Mouse (Mus musculus) stomach, embryonic 15.5 days (tissue): ENCODE results near the gene Gm6685. TPM values are rescaled to one million over a fixed set of nuclear protein-coding genes. Genes with fewer than 3 reads are reported as not detected.
"Not testable (repeated sequence)": the region's sequence is repeated elsewhere in the genome, so short reads cannot be mapped to it uniquely, and the experiment has no call there.

Experiments
- ATAC-seq: fragments of 200-750 bp; cut with Nextera tagmentation; 2 replicates; pipeline ENCODE4 v1.8.0; 2017; ENCODE audit warnings: low read depth, moderate number of reproducible peaks, moderate TSS enrichment; ENCODE audit not compliant: insufficient read depth, low FRiP score
- H3K27ac ChIP-seq: fragments of 300-500 bp; sonication (generic); 2 replicates; pipeline ENCODE4 v1.5.1; 2015; ENCODE audit warnings: mild to moderate bottlenecking, inconsistent platforms
- H3K27me3 ChIP-seq: fragments of 300-500 bp; sonication (generic); replicated peaks from 2 replicates; pipeline ENCODE4 v1.6.1; 2015; ENCODE audit warnings: inconsistent platforms
- H3K36me3 ChIP-seq: fragments of 300-500 bp; sonication (generic); 2 replicates; pipeline ENCODE4 v1.6.1; 2015; ENCODE audit warnings: inconsistent platforms
- H3K4me1 ChIP-seq: fragments of 300-500 bp; sonication (generic); 2 replicates; pipeline ENCODE4 v1.6.1; 2015; ENCODE audit warnings: inconsistent platforms
- H3K4me2 ChIP-seq: fragments of 300-500 bp; sonication (generic); 2 replicates; pipeline ENCODE4 v1.6.1; 2015; ENCODE audit warnings: mild to moderate bottlenecking, inconsistent platforms
- H3K4me3 ChIP-seq: fragments of 300-500 bp; sonication (generic); replicated peaks from 2 replicates; pipeline ENCODE4 v1.5.1; 2015; ENCODE audit warnings: inconsistent platforms
- H3K9ac ChIP-seq: fragments of 300-500 bp; sonication (generic); 2 replicates; pipeline ENCODE4 v1.6.1; 2015; ENCODE audit warnings: inconsistent platforms
- H3K9me3 ChIP-seq: fragments of 300-500 bp; sonication (generic); 2 replicates; pipeline ENCODE4 v1.6.1; 2016; ENCODE audit warnings: inconsistent platforms
- WGBS: fragments of 180-500 bp; shearing (Covaris S2); methylation state at CpG from one replicate; pipeline ENCODE4 v1.1.7; 2015; 5-methylcytosine and 5-hydroxymethylcytosine counted together
- polyA plus RNA-seq: library from polyadenylated mRNA; unstranded; fragments of >200 nt; fragmentation: Nextera tagmentation; extraction: Ambion mirVana; gene quantifications from 2 replicates; pipeline ENCODE4 v1.2.1, GENCODE M21; 2015

Gene Gm6685
- polyA plus RNA-seq: 0.80 TPM in 1 of 2 replicates, not detected in the other

DNA sequence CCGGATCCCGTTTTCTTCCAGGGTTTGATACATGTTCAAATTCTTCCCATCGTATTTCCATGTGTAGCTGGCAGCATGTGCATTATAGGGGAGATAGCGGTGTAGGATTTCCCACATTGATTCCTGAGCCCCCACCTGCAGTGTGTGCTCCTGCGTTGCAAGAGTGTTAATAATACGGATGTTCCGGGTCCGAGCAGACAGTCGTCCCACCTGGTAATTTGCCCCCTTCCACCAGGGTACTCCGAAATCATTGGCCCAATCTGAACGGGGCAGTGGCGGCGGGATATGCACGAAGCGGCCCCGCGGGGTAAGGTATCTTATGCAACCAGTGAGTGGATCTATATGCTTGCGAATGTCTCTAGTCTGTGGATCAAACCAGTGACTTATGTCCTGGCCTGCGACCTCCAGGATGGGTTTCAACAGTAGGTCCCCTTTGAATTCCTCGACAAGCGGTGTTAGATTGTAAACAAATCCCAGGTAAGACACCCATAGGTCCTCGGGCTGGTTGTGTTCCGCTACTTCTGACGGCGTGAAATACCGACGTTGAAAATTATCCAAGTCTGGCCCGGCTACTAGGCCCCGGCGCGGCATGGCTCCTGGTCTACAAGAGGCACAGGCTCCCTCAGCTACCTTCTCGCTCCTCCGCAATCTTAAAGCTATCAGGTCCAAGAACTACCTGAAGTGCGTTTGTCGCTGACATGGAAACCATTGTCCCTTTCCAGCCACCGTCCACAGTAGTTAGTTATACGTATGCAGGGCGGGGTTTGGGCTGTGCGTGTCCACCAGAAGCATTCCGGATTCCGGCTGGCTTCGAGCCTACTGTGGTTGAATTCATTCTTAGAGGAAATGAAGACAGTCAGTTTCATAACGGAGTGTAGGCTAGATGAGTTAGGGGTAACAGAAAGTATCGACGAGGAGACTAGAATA is at the start of gene Gm6685:
Gene Gm6685, minus strand, starts transcription at position 644 of the 927 bp plus-strand sequence.
- H3K27me3 ChIP-seq, H3K9me3 ChIP-seq, H3K9ac ChIP-seq, ATAC-seq, H3K4me2 ChIP-seq, H3K36me3 ChIP-seq, H3K4me3 ChIP-seq, H3K27ac ChIP-seq, H3K4me1 ChIP-seq: not testable (repeated sequence)
- 92% methylated on average over 45 of the region's 45 CpGs for WGBS

DNA sequence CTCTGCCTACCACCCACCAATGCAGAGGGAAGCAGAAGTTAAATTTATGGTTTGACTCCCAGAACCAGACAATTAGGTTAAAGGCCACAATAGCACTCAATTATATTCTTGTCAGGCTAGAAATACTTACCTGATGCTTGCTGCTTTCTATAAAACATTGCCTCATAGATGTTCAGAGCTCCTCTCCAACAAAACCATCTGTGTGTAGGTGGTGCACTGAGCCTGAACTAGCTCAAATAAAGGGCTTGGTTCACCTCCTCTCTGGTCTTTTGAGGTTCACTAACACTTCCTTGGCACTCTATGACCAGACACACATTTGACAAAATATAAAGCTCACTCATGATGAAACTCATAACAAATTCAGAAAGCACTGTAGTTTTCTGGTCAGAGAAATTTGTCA is 36.2 kb upstream of the Gm6685 start:
- H3K36me3 ChIP-seq: no peaks in the 10 kb centered on the region
- no peak overlapping the region for H3K4me3 ChIP-seq
- H3K9me3 ChIP-seq: no peaks in the 10 kb centered on the region
- H3K27ac ChIP-seq: no peak overlapping the region
- H3K27me3 ChIP-seq: no peaks in the 10 kb centered on the region
- no peak overlapping the region for H3K4me2 ChIP-seq
- H3K4me1 ChIP-seq: no peaks in the 10 kb centered on the region
- ATAC-seq: no peak
- H3K9ac ChIP-seq: no peak overlapping the region

DNA sequence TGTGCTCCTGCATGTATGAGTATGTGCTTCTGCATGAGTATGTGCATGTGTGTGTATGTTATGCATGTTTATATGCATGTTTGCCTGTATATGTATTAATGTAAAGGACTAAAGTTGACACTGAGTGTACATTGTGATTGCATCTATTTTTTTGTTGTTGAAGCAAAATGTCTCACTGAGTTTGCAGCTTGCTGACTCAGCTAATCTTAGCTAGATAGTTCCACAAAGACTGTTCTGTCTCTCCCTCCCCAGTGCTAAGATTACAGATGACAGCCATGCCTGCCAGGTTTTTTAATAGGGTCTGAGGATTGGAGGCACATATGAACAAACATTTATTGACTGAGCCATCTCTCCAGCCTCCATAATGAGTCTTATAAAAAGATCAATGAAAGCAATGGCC is 35.0 kb upstream of the Gm6685 start:
- Histone ChIP-seq H3K4me2 (no peak overlapping the region), H3K27me3 (no peaks in the 10 kb centered on the region), H3K4me3 (no peak overlapping the region), H3K36me3 (no peaks in the 10 kb centered on the region), H3K27ac (no peak overlapping the region), H3K9ac (no peak overlapping the region), H3K9me3 (no peaks in the 10 kb centered on the region), H3K4me1 (no peaks in the 10 kb centered on the region)
- no peak for ATAC-seq

DNA sequence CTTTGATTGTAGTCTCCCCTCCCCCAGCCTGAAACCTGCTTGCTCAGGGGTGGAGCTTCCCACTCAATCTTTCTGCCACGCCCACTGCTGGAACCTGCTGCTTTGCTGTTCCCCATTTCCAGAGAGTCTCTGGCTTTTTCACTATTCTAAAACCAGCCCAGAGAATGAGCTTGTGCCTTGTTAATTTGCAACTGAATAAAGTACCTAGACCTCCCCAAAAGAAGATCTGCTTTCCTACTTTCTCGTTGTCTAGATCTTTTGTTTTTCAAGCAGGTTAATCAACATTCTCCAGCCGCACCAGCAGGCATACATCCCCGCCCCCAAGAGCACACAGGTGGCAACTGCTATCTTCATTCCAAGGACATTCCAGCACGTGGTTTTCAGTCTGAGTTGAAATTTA is 31.7 kb upstream of the Gm6685 start:
- H3K9me3 ChIP-seq, H3K27ac ChIP-seq, H3K4me3 ChIP-seq, ATAC-seq, H3K4me2 ChIP-seq, H3K4me1 ChIP-seq, H3K36me3 ChIP-seq, H3K9ac ChIP-seq, H3K27me3 ChIP-seq: not testable (repeated sequence)
- WGBS: 60% methylated on average over 5 of the region's 5 CpGs

DNA sequence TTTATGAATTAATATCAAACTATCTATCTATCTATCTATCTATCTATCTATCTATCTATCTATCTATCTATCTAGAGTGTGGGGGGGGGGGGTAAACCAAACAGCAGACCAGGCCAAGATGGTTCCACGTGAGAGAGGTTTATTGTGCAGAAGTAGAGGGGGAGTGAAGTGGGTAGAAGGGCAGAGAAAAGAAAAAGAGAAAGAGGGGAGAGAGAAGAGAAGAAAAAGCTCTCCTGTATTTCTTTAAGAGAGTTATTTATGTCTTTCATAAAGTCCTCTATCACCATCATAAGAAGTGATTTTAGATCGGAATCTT is 26.2 kb upstream of the Gm6685 start:
- H3K27ac ChIP-seq: no peak overlapping the region
- 0 out of 2 replicates have a peak, but pooled peaks cover 5% of the 10 kb centered on the region for H3K4me1 ChIP-seq
- WGBS: 60% methylated on average over 2 of the region's 2 CpGs
- H3K9me3 ChIP-seq: no peaks in the 10 kb centered on the region
- ATAC-seq: no peak
- no peaks in the 10 kb centered on the region for H3K27me3 ChIP-seq
- H3K9ac ChIP-seq: no peak overlapping the region
- no peaks in the 10 kb centered on the region for H3K36me3 ChIP-seq
- H3K4me3 ChIP-seq: peak overlapping the region; percentile 30
- H3K4me2 ChIP-seq: peak overlapping the region; percentile 57

DNA sequence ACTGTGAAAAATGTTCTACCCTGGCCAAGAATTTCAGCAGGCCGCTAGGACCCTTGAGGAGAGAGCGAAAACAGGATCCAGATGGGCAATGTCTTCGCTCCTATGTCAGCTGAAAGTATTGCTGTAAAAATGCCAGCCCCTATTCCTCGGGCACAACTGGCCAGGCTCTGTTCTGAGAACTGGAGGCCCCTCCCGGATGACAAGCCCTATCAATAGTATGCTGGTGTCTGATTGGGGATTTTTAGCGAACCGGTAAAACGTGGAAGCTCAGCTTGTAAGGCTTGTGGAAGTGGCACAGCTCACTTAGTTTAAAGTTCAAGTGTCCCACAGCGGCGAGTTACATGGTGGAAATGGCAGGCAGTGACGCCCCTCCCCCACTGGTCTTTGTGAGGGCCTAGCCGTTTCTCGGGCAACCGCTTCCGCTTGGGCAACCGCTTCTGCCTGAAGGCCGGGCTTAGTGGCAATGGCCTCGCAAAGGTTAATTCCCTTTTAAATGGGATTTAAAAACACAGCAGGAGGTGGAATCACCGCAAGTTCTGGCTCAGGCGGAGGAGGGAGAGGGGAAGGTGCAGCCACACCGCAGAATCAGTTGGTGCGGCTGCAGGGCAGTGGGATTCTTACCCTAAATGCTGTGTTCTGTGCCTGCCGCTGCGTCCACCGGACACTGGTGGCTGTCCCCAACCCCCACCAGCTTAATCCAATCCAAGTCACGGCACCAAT is 25.7 kb upstream of the Gm6685 start:
- 10% methylated on average over 26 of the region's 26 CpGs for WGBS
- H3K9ac ChIP-seq: no peak overlapping the region

DNA sequence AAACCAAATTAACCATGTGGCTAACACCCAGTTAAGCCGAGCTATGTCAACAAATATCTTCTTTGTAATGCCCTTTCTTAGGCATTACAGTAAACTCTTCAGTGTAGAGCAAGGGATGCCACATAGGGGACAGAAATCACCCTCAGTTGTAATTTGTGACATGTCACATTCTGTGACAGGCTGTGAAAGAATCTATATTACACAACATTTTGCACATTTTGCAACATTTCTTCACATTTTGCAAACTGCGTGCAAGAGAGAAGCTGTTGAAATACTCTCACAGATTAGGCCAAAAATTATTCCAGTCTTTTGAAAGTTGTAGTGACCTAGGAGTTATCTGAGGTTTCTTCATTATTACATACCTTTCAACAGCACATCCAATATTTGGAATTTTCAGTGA is 3.8 kb upstream of the Gm6685 start:
- no peaks in the 10 kb centered on the region for H3K27me3 ChIP-seq
- no peak overlapping the region for H3K9ac ChIP-seq
- H3K4me1 ChIP-seq: no peaks in the 10 kb centered on the region
- WGBS: 83% methylated on average over 2 of the region's 2 CpGs
- no peaks in the 10 kb centered on the region for H3K9me3 ChIP-seq
- no peaks in the 10 kb centered on the region for H3K36me3 ChIP-seq
- no peak overlapping the region for H3K4me2 ChIP-seq
- ATAC-seq: no peak
- H3K4me3 ChIP-seq: no peak overlapping the region
- no peak overlapping the region for H3K27ac ChIP-seq

More for the DNA sequence above, 25.7 kb upstream of the Gm6685 start:
- H3K4me1 ChIP-seq: 0 out of 2 replicates have a peak, but pooled peaks cover 5% of the 10 kb centered on the region
- no peaks in the 10 kb centered on the region for H3K27me3 ChIP-seq
- peak; percentile 60; the same call in 1 of the 2 replicates for ATAC-seq
- peak overlapping the region; percentile 57 for H3K4me2 ChIP-seq
- peak overlapping the region; percentile 30 for H3K4me3 ChIP-seq
- no peaks in the 10 kb centered on the region for H3K36me3 ChIP-seq
- H3K27ac ChIP-seq: no peak overlapping the region
- H3K9me3 ChIP-seq: no peaks in the 10 kb centered on the region

DNA sequence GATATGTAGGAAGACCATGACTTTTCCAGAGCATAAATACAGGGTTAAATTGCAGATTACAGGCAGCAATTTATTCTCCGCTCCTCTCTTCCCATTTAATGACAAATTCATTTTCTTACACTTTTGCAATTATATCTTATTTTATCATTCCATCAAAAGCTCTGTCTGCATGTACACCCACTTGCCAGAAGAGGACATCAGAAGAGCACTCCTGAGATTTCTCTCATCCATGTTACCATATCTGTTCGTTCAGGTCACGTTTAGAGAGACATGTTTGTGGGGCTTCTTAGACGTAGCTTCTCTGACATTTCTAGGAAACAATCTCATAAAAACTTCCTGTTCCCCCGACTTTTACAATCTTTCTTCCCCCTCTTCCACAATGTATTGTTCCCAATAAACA is 2.2 kb upstream of the Gm6685 start:
- ATAC-seq: no peak
- no peak overlapping the region for H3K4me3 ChIP-seq
- no peaks in the 10 kb centered on the region for H3K36me3 ChIP-seq
- 74% methylated on average over 5 of the region's 5 CpGs for WGBS
- H3K9me3 ChIP-seq: no peaks in the 10 kb centered on the region
- no peaks in the 10 kb centered on the region for H3K4me1 ChIP-seq
- H3K27ac ChIP-seq: no peak overlapping the region
- H3K9ac ChIP-seq: no peak overlapping the region
- no peaks in the 10 kb centered on the region for H3K27me3 ChIP-seq
- no peak overlapping the region for H3K4me2 ChIP-seq

DNA sequence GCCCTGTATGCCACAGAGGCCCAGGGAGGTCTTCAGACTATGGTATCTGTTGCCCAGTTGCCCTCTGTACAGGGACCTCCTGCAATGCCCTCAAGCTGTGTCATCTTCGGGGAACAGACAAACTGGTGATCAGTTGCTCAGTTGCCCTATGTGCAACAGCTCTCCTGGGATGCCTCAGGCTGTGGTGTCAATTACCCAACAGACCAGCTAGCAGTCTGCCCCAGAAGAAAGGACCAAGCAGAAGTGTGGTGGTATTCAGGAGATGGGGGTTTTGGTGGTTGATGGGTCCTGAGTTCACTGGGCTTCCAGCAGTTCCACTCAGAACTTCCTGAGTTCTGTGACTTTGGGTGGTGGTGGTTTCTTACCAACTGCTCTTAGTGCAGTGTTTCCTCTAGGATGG is 11.8 kb downstream of the Gm6685 start:
- no peak overlapping the region for H3K27ac ChIP-seq

DNA sequence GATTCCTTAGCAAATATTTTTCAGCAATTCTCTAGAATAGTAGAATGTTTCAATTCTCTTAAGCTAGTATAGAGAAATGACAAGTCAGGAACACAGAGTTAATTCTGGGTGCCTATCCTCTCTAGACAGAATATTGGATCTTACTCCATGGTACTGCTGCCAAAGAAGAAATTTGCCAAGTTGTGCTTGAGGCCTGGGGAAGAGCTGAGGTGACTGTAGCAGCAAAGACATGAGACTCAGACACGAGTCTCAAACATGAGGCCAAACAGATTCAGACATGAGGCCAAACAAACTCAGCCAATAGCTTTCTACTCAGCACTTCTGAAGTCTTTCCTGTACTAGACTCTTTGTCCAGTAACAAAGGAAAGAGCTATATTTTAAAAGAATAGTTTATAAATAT is 26.3 kb downstream of the Gm6685 start:
- Histone ChIP-seq H3K4me1 (no peaks in the 10 kb centered on the region), H3K27ac (no peak overlapping the region), H3K27me3 (no peaks in the 10 kb centered on the region), H3K36me3 (no peaks in the 10 kb centered on the region), H3K4me3 (no peak overlapping the region), H3K4me2 (no peak overlapping the region), H3K9me3 (no peaks in the 10 kb centered on the region), H3K9ac (no peak overlapping the region)
- ATAC-seq: no peak
- 43% methylated on average over 1 of the region's 1 CpGs for WGBS

More for the DNA sequence above, 11.8 kb downstream of the Gm6685 start:
- Histone ChIP-seq H3K27me3 (no peaks in the 10 kb centered on the region), H3K9ac (no peak overlapping the region), H3K4me2 (no peak overlapping the region), H3K36me3 (no peaks in the 10 kb centered on the region), H3K4me1 (no peaks in the 10 kb centered on the region), H3K9me3 (no peaks in the 10 kb centered on the region), H3K4me3 (no peak overlapping the region)
- ATAC-seq: no peak
- WGBS: 71% methylated on average over 1 of the region's 1 CpGs

DNA sequence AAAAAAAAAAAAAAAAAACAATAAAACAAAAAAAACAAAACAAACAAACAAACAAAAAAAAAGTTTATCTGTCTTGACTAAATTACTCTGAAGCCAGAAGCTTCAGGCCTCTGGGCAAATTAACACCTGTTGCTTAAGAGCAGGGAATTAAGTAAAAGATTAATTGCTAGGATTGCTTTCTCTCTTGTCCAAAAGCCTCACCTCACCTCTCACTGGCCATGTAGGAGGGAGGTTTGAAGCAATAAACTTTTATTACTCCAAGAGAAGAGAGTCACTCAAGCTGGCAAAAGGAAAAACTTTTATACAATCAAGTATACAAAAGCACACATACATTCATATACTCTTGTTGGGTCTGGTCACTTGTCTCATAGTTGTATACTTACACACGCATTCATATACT is 31.9 kb downstream of the Gm6685 start:
- Histone ChIP-seq H3K9me3 (no peaks in the 10 kb centered on the region), H3K4me2 (no peak overlapping the region), H3K36me3 (no peaks in the 10 kb centered on the region), H3K9ac (no peak overlapping the region), H3K27me3 (no peaks in the 10 kb centered on the region), H3K4me1 (no peaks in the 10 kb centered on the region), H3K27ac (no peak overlapping the region), H3K4me3 (no peak overlapping the region)
- no peak for ATAC-seq
- 81% methylated on average over 1 of the region's 1 CpGs for WGBS

DNA sequence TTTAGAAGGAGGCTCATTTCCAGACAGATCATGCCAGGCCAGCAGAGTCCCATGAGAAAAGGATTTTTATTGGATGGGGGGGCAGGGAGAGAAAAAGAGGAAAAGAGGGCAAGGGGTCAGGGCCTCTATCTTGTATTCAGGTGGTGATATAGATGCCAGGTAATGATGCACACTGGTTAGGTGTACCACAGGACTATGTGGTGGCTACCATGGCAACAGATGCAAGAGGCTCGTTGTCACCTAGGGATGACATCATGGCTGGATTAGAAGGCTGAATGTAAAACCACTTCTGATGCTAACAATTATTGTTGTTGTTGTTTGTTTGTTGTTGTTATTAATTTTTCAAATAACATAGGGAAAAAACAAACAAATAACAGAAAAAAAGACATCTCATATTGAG is 49.2 kb downstream of the Gm6685 start:
- Histone ChIP-seq H3K4me2 (no peak overlapping the region), H3K27me3 (no peaks in the 10 kb centered on the region), H3K27ac (no peak overlapping the region), H3K9me3 (no peaks in the 10 kb centered on the region), H3K4me1 (no peaks in the 10 kb centered on the region), H3K4me3 (no peak overlapping the region), H3K36me3 (no peaks in the 10 kb centered on the region), H3K9ac (no peak overlapping the region)
- WGBS: 88% methylated on average over 1 of the region's 1 CpGs
- no peak for ATAC-seq
